Comparison of ENCODE assay signal across 9 mouse cellular contexts in genomic region chr3:121531370-121532148, GRCm38 (mm10). TPM values are rescaled to one million over a fixed set of nuclear protein-coding genes. Genes with fewer than 3 reads are reported as not detected.
A peak's percentile ranks its signal among the peaks of the same experiment; 100 is the strongest.
DNase-seq lines count a peak whose midpoint lies in the region; ATAC-seq lines count a peak whose summit lies in the region.
"Had no signal": no experiment of that assay in that cellular context is flagged by ENCODE, and none has a peak within 500 bp of the region (broad histone marks: within the 10 kb centered on the region; RNA-seq: fewer than 3 reads in every experiment).

No protein-coding gene starts in this region.

- H3K9me3 ChIP-seq in neural tube, embryonic 11.5 days (ENCODE audit: control insufficient read depth, low read length) = no peaks in the 10 kb centered on the region
- H3K9me3 ChIP-seq in forebrain, embryonic 13.5 days (replicated peaks) = no peaks in the 10 kb centered on the region
- H3K9me3 ChIP-seq in kidney, embryonic 16.5 days (ENCODE audit: low read length) = no peaks in the 10 kb centered on the region
- H3K9me3 ChIP-seq in midbrain, embryonic 10.5 days (replicated peaks) = no peaks in the 10 kb centered on the region
- H3K9me3 ChIP-seq: megakaryocyte, embryonic 14.5 days had no signal

- DNase-seq in neural tube, embryonic 11.5 days (ENCODE audit: low spot score) = no peak
- no peak for DNase-seq in neural tube, embryonic 10.5 days (ENCODE audit: extremely low spot score, low spot score)
- DNase-seq in midbrain, embryonic 10.5 days (ENCODE audit: low spot score) = no peak
- no peak for DNase-seq in cerebellum, adult 11 months
- DNase-seq in thymus, adult 18-20 months = no peak

- H3K4me3 ChIP-seq in neural tube, embryonic 11.5 days (ENCODE audit: low read depth, low read length) = 0 out of 2 replicates have a peak overlapping the region, but pooled peaks have one; percentile 16
- H3K4me3 ChIP-seq in forebrain, embryonic 13.5 days = peak overlapping the region; percentile 28
- H3K4me3 ChIP-seq in kidney, embryonic 16.5 days (ENCODE audit: low read length) = peak overlapping the region; percentile 42
- H3K4me3 ChIP-seq in midbrain, embryonic 10.5 days = peak overlapping the region; percentile 48

- H3K36me3 ChIP-seq in neural tube, embryonic 11.5 days (ENCODE audit: control insufficient read depth, insufficient read depth, low read length) = no peaks in the 10 kb centered on the region
- no peaks in the 10 kb centered on the region for H3K36me3 ChIP-seq in forebrain, embryonic 13.5 days (ENCODE audit: poor library complexity, severe bottlenecking)
- H3K36me3 ChIP-seq in kidney, embryonic 16.5 days (ENCODE audit: insufficient read depth, low read length) = no peaks in the 10 kb centered on the region
- no peaks in the 10 kb centered on the region for H3K36me3 ChIP-seq in midbrain, embryonic 10.5 days

- no peak overlapping the region for H3K27ac ChIP-seq in neural tube, embryonic 11.5 days (ENCODE audit: low read depth, low read length)
- no peak overlapping the region for H3K27ac ChIP-seq in forebrain, embryonic 13.5 days
- peak overlapping the region; percentile 67 for H3K27ac ChIP-seq in kidney, embryonic 16.5 days (ENCODE audit: low read length)
- H3K27ac ChIP-seq in midbrain, embryonic 10.5 days (replicated peaks) = peak overlapping the region; percentile 30; the same call in 1 of the 2 replicates

- WGBS in neural tube, embryonic 11.5 days = 41% methylated on average over 16 of the region's 16 CpGs
- 50% methylated on average over 16 of the region's 16 CpGs for WGBS in forebrain, embryonic 13.5 days
- WGBS in kidney, embryonic 16.5 days = 36% methylated on average over 16 of the region's 16 CpGs
- WGBS in midbrain, embryonic 10.5 days = 51% methylated on average over 16 of the region's 16 CpGs

- ATAC-seq in neural tube, embryonic 11.5 days (ENCODE audit: insufficient read depth, low FRiP score, low TSS enrichment) = no peak
- no peak; the same call in 1 of the 2 replicates for ATAC-seq in forebrain, embryonic 13.5 days
- ATAC-seq in kidney, embryonic 16.5 days (ENCODE audit: low FRiP score, low TSS enrichment) = 0 out of 2 replicates have a peak, but pooled peaks have one; percentile 7
- no peak for ATAC-seq in inflammation-experienced regulatory T-cells, adult 6 months

- peak overlapping the region; percentile 42 for H3K4me2 ChIP-seq in neural tube, embryonic 11.5 days (ENCODE audit: low read depth)
- H3K4me2 ChIP-seq in forebrain, embryonic 13.5 days = peak overlapping the region; percentile 59
- H3K4me2 ChIP-seq in kidney, embryonic 16.5 days (replicated peaks; ENCODE audit: low read depth, low read length) = peak overlapping the region; percentile 62

- H3K4me1 ChIP-seq in neural tube, embryonic 11.5 days (ENCODE audit: control insufficient read depth, insufficient read depth, low read length) = peaks cover 21% of the 10 kb centered on the region
- peaks cover 11% of the 10 kb centered on the region for H3K4me1 ChIP-seq in forebrain, embryonic 13.5 days
- peaks cover 34% of the 10 kb centered on the region for H3K4me1 ChIP-seq in kidney, embryonic 16.5 days (ENCODE audit: insufficient read depth, low read length)
- peaks cover 24% of the 10 kb centered on the region for H3K4me1 ChIP-seq in midbrain, embryonic 10.5 days

- no peak overlapping the region for H3K9ac ChIP-seq in neural tube, embryonic 11.5 days (ENCODE audit: low read length)
- no peak overlapping the region for H3K9ac ChIP-seq in forebrain, embryonic 13.5 days
- peak overlapping the region; percentile 64 for H3K9ac ChIP-seq in kidney, embryonic 16.5 days (replicated peaks; ENCODE audit: low read length)

- peaks cover 12% of the 10 kb centered on the region for H3K27me3 ChIP-seq in neural tube, embryonic 11.5 days (ENCODE audit: control insufficient read depth, insufficient read depth, low read length)
- H3K27me3 ChIP-seq in forebrain, embryonic 13.5 days = peaks cover 31% of the 10 kb centered on the region
- peaks cover 9% of the 10 kb centered on the region for H3K27me3 ChIP-seq in kidney, embryonic 16.5 days (ENCODE audit: insufficient read depth, low read length)
- peaks cover 57% of the 10 kb centered on the region for H3K27me3 ChIP-seq in midbrain, embryonic 10.5 days (ENCODE audit: low read depth, poor library complexity, severe bottlenecking)

RNA-seq across cellular contexts. Expression of gene Slc44a3, which starts 0.6 kb away (rescaled TPM):
- polyA plus RNA-seq in neural tube, embryonic 11.5 days (2014; fragmentation: Nextera tagmentation; extraction: Ambion mirVana) = 0.31 and 0.41 TPM in 2 replicates
- polyA plus RNA-seq in forebrain, embryonic 13.5 days (2015; fragmentation: Nextera tagmentation; extraction: Ambion mirVana) = 0.39 and 0.57 TPM in 2 replicates
- 13.2 and 13.5 TPM in 2 replicates for polyA plus RNA-seq in kidney, embryonic 16.5 days (2015; fragmentation: Nextera tagmentation; extraction: Ambion mirVana)
- polyA plus RNA-seq in midbrain, embryonic 10.5 days (2016; fragmentation: Nextera tagmentation; extraction: Ambion mirVana) = 0.43 and 0.66 TPM in 2 replicates
- not detected for polyA plus RNA-seq in inflammation-experienced regulatory T-cells, adult 6 months (2017; shearing (Covaris generic))

Comparison
In these comparisons a context has a peak if more than half of its experiments do, and no peak if none do; other contexts are left out.
1. H3K27ac ChIP-seq: peak in kidney, embryonic 16.5 days (single experiment) and midbrain, embryonic 10.5 days (single experiment); none in neural tube, embryonic 11.5 days (single experiment) and forebrain, embryonic 13.5 days (single experiment).
2. Peak in every context shown above with its lines, with median percentiles within 50 percentile points of each other: H3K4me2 ChIP-seq and H3K4me3 ChIP-seq.